Mouse (Mus musculus) neural tube, embryonic 11.5 days (tissue): Measurements from ENCODE around the gene Tyw5. TPM values are rescaled to one million over a fixed set of nuclear protein-coding genes. Genes with fewer than 3 reads are reported as not detected.

Experiments used
- ATAC-seq: fragments of 200-750 bp; cut with Nextera tagmentation; 2 replicates; pipeline ENCODE4 v1.8.0; 2017; ENCODE audit warnings: moderate number of reproducible peaks, mild to moderate bottlenecking, moderate TSS enrichment, moderate library complexity; ENCODE audit not compliant: insufficient read depth, low FRiP score, low TSS enrichment
- DNase-seq: peaks from one replicate; pipeline ENCODE4 v3.0.0-alpha.2; 2015; ENCODE audit warnings: low spot score
- H3K27ac ChIP-seq: fragments of 300-500 bp; sonication (generic); 2 replicates; pipeline ENCODE4 v1.5.1; 2014; ENCODE audit warnings: low read depth, mild to moderate bottlenecking, low read length
- H3K27me3 ChIP-seq: fragments of 300-500 bp; sonication (generic); 2 replicates; pipeline ENCODE4 v1.6.1; 2014; ENCODE audit warnings: mild to moderate bottlenecking, low read length, mixed read lengths; ENCODE audit not compliant: control insufficient read depth, insufficient read depth
- H3K36me3 ChIP-seq: fragments of 300-500 bp; sonication (generic); 2 replicates; pipeline ENCODE4 v1.6.1; 2014; ENCODE audit warnings: mild to moderate bottlenecking, low read length, moderate library complexity, mixed read lengths; ENCODE audit not compliant: control insufficient read depth, insufficient read depth
- H3K4me1 ChIP-seq: fragments of 300-500 bp; sonication (generic); 2 replicates; pipeline ENCODE4 v1.6.1; 2014; ENCODE audit warnings: low read length, mixed read lengths; ENCODE audit not compliant: control insufficient read depth, insufficient read depth
- H3K4me2 ChIP-seq: fragments of 300-500 bp; sonication (generic); 2 replicates; pipeline ENCODE4 v1.6.1; 2014; ENCODE audit warnings: low read depth, mild to moderate bottlenecking, moderate library complexity
- H3K4me3 ChIP-seq: fragments of 300-500 bp; sonication (generic); 2 replicates; pipeline ENCODE4 v1.5.1; 2014; ENCODE audit warnings: low read depth, low read length
- H3K9ac ChIP-seq: fragments of 300-500 bp; sonication (generic); 2 replicates; pipeline ENCODE4 v1.6.1; 2014; ENCODE audit warnings: mild to moderate bottlenecking, low read length
- H3K9me3 ChIP-seq: fragments of 300-500 bp; sonication (generic); 2 replicates; pipeline ENCODE4 v1.6.1; 2016; ENCODE audit warnings: low read length; ENCODE audit not compliant: control insufficient read depth
- WGBS: fragments of 180-500 bp; shearing (Covaris S2); extraction: QIAGEN DNeasy Blood & Tissue Kit; methylation state at CpG from one replicate; pipeline ENCODE4 v1.1.7; 2014; 5-methylcytosine and 5-hydroxymethylcytosine counted together
- polyA plus RNA-seq: library from polyadenylated mRNA; unstranded; fragments of >200 nt; fragmentation: Nextera tagmentation; extraction: Ambion mirVana; gene quantifications from 2 replicates; pipeline ENCODE4 v1.2.1, GENCODE M21; 2014

The Tyw5 gene
- polyA plus RNA-seq, 1 experiment from 2014 or later, result 24.1 TPM

- no peaks in the 10 kb centered on the region for H3K9me3 ChIP-seq
- H3K4me2 ChIP-seq, result no peak overlapping the region
- ATAC-seq, result no peak
- H3K27ac ChIP-seq, result no peak overlapping the region
- no peak overlapping the region for H3K4me3 ChIP-seq
- H3K36me3 ChIP-seq, result no peaks in the 10 kb centered on the region
- no peak overlapping the region for H3K9ac ChIP-seq
- peak; percentile 44 for DNase-seq
- no peaks in the 10 kb centered on the region for H3K27me3 ChIP-seq
- H3K4me1 ChIP-seq, result no peaks in the 10 kb centered on the region
- 68% methylated on average over 3 of the region's 3 CpGs for WGBS
These were observed 12.8 kb downstream of the Tyw5 start for GRCm38 (mm10) chr1:57394051-57394450.

- H3K9me3 ChIP-seq, result no peaks in the 10 kb centered on the region
- no peak overlapping the region for H3K27ac ChIP-seq
- 89% methylated on average over 4 of the region's 4 CpGs for WGBS
- H3K4me3 ChIP-seq, result no peak overlapping the region
- ATAC-seq (no peak), DNase-seq (no peak)
- no peak overlapping the region for H3K9ac ChIP-seq
- no peaks in the 10 kb centered on the region for H3K36me3 ChIP-seq
- no peaks in the 10 kb centered on the region for H3K4me1 ChIP-seq
- H3K4me2 ChIP-seq, result no peak overlapping the region
- no peaks in the 10 kb centered on the region for H3K27me3 ChIP-seq
These were observed 14.5 kb downstream of the Tyw5 start for GRCm38 (mm10) chr1:57392417-57392816.

- no peaks in the 10 kb centered on the region for H3K36me3 ChIP-seq
- WGBS, result 93% methylated on average over 4 of the region's 4 CpGs
These were observed 15.7 kb downstream of the Tyw5 start for GRCm38 (mm10) chr1:57390993-57391790.

GRCm38 (mm10) chr1:57388402-57389155 is 18.3 kb downstream of the Tyw5 start:
- H3K36me3 ChIP-seq, result no peaks in the 10 kb centered on the region
- 93% methylated on average over 8 of the region's 8 CpGs for WGBS
- no peak for ATAC-seq

More at GRCm38 (mm10) chr1:57390993-57391790, 15.7 kb downstream of the Tyw5 start:
- no peak overlapping the region for H3K9ac ChIP-seq
- DNase-seq, result no peak
- no peak overlapping the region for H3K4me3 ChIP-seq
- no peak for ATAC-seq
- no peaks in the 10 kb centered on the region for H3K9me3 ChIP-seq
- H3K4me2 ChIP-seq, result no peak overlapping the region
- H3K27ac ChIP-seq, result no peak overlapping the region
- H3K27me3 ChIP-seq, result no peaks in the 10 kb centered on the region
- H3K4me1 ChIP-seq, result no peaks in the 10 kb centered on the region

GRCm38 (mm10) chr1:57387876-57388275 is 19.0 kb downstream of the Tyw5 start:
- no peaks in the 10 kb centered on the region for H3K9me3 ChIP-seq
- 82% methylated on average over 2 of the region's 2 CpGs for WGBS
- no peak overlapping the region for H3K27ac ChIP-seq
- DNase-seq, result no peak
- H3K9ac ChIP-seq, result no peak overlapping the region
- no peaks in the 10 kb centered on the region for H3K4me1 ChIP-seq
- H3K4me3 ChIP-seq, result no peak overlapping the region
- no peak for ATAC-seq
- H3K4me2 ChIP-seq, result no peak overlapping the region
- H3K27me3 ChIP-seq, result no peaks in the 10 kb centered on the region
- no peaks in the 10 kb centered on the region for H3K36me3 ChIP-seq

More at GRCm38 (mm10) chr1:57388402-57389155, 18.3 kb downstream of the Tyw5 start:
- Histone ChIP-seq H3K4me2 (no peak overlapping the region), H3K27me3 (no peaks in the 10 kb centered on the region), H3K4me1 (no peaks in the 10 kb centered on the region), H3K27ac (no peak overlapping the region), H3K9me3 (no peaks in the 10 kb centered on the region), H3K9ac (no peak overlapping the region), H3K4me3 (no peak overlapping the region)
- DNase-seq, result no peak

GRCm38 (mm10) chr1:57386519-57386918 is 20.4 kb downstream of the Tyw5 start:
- Histone ChIP-seq H3K4me1 (no peaks in the 10 kb centered on the region), H3K4me3 (no peak overlapping the region), H3K9me3 (no peaks in the 10 kb centered on the region), H3K27me3 (no peaks in the 10 kb centered on the region), H3K27ac (no peak overlapping the region), H3K36me3 (no peaks in the 10 kb centered on the region), H3K9ac (no peak overlapping the region), H3K4me2 (no peak overlapping the region)
- no peak for ATAC-seq
- no peak for DNase-seq

GRCm38 (mm10) chr1:57377376-57378341 is 29.2 kb downstream of the Tyw5 start, which contains the start of gene 1700066M21Rik:
TSS of gene 1700066M21Rik (plus strand) at chr1:57377620.
- Histone ChIP-seq H3K36me3 (no peaks in the 10 kb centered on the region), H3K4me2 (peak within 1 kb of the TSS; percentile 76), H3K27me3 (no peaks in the 10 kb centered on the region), H3K9me3 (no peaks in the 10 kb centered on the region), H3K9ac (peak within 1 kb of the TSS; percentile 78), H3K4me1 (no peaks in the 10 kb centered on the region), H3K4me3 (peak within 1 kb of the TSS; percentile 86), H3K27ac (peak within 1 kb of the TSS; percentile 75; the same call in 1 of the 2 replicates)
- WGBS, result under 1% methylated on average over 77 of the region's 81 CpGs
- peak; percentile 96 for DNase-seq
- ATAC-seq, result peak; percentile 98

GRCm38 (mm10) chr1:57376806-57377205 is 30.1 kb downstream of the Tyw5 start:
- Histone ChIP-seq H3K4me3 (peak overlapping the region; percentile 86), H3K9ac (no peak overlapping the region; the same call in 1 of the 2 replicates), H3K4me2 (peak overlapping the region; percentile 40), H3K9me3 (no peaks in the 10 kb centered on the region), H3K4me1 (no peaks in the 10 kb centered on the region), H3K27ac (no peak overlapping the region), H3K36me3 (no peaks in the 10 kb centered on the region), H3K27me3 (no peaks in the 10 kb centered on the region)
- ATAC-seq, result no peak
- no peak for DNase-seq
- 72% methylated on average over 6 of the region's 6 CpGs for WGBS
